Mouse (Mus musculus) liver, embryonic 13.5 days (tissue): ENCODE data around the gene Sept5. TPM values are rescaled to one million over a fixed set of nuclear protein-coding genes. Genes with fewer than 3 reads are reported as not detected.

Source experiments
- ATAC-seq: fragments of 200-750 bp; cut with Nextera tagmentation; 2 replicates; pipeline ENCODE4 v1.8.0; 2017; ENCODE audit warnings: low read depth, mild to moderate bottlenecking, moderate number of reproducible peaks, moderate library complexity
- DNase-seq: peaks from one replicate; pipeline ENCODE4 v3.0.0; 2022
- H3K27ac ChIP-seq: fragments of 300-500 bp; sonication (generic); 2 replicates; pipeline ENCODE4 v1.5.1; 2015; ENCODE audit warnings: moderate library complexity, mild to moderate bottlenecking, inconsistent platforms
- H3K27me3 ChIP-seq: fragments of 300-500 bp; sonication (generic); 2 replicates; pipeline ENCODE4 v1.6.1; 2015; ENCODE audit warnings: mild to moderate bottlenecking, inconsistent platforms
- H3K36me3 ChIP-seq: fragments of 300-500 bp; sonication (generic); 2 replicates; pipeline ENCODE4 v1.6.1; 2015; ENCODE audit warnings: mild to moderate bottlenecking, inconsistent platforms
- H3K4me1 ChIP-seq: fragments of 300-500 bp; sonication (generic); replicated peaks from 2 replicates; pipeline ENCODE4 v1.6.1; 2015; ENCODE audit warnings: inconsistent platforms
- H3K4me2 ChIP-seq: fragments of 300-500 bp; sonication (generic); 2 replicates; pipeline ENCODE4 v1.6.1; 2015; ENCODE audit warnings: inconsistent platforms, mild to moderate bottlenecking, moderate library complexity
- H3K4me3 ChIP-seq: fragments of 300-500 bp; sonication (generic); replicated peaks from 2 replicates; pipeline ENCODE4 v1.5.1; 2015; ENCODE audit warnings: mild to moderate bottlenecking, inconsistent platforms
- H3K9ac ChIP-seq: fragments of 300-500 bp; sonication (generic); 2 replicates; pipeline ENCODE4 v1.6.1; 2015; ENCODE audit warnings: mild to moderate bottlenecking, inconsistent platforms
- H3K9me3 ChIP-seq: fragments of 300-500 bp; sonication (generic); replicated peaks from 2 replicates; pipeline ENCODE4 v1.6.1; 2016; ENCODE audit warnings: inconsistent platforms
- WGBS: fragments of 180-500 bp; shearing (Covaris S2); methylation state at CpG from one replicate; pipeline ENCODE4 v1.1.7; 2015; ENCODE audit not compliant: insufficient replicate concordance; 5-methylcytosine and 5-hydroxymethylcytosine counted together
- polyA plus RNA-seq: library from polyadenylated mRNA; unstranded; fragments of >200 nt; fragmentation: Nextera tagmentation; extraction: Ambion mirVana; gene quantifications from 2 replicates; pipeline ENCODE4 v1.2.1, GENCODE M21; 2015

The Sept5 gene
- polyA plus RNA-seq, 1 experiment from 2014 or later: 2.4 TPM

- H3K27me3 ChIP-seq: no peaks in the 10 kb centered on the region
- 65% methylated on average over 6 of the region's 6 CpGs for WGBS
These were observed 15.6 kb upstream of the Sept5 start for GRCm38 (mm10) chr16:18645329-18645728.

DNA sequence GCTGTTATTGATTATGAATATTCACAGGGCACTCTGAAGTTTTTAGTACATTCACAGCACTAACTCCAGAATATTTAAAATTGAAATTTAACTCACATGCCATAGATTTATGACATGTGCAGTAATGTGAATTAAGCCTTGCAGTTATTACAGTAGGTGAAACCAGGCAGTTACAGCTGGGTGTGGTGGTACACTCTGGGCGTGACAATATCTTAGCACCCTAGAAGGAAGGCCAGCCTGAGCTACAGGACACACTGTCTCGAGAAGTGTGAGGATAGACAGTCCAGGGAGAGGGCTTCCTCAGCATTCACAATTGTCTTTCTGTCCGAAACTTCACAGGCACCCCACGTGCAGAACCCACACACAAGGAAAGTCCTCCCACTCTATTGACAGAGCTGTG is 14.7 kb upstream of the Sept5 start:
- 48% methylated on average over 4 of the region's 4 CpGs for WGBS
- H3K4me1 ChIP-seq: no peaks in the 10 kb centered on the region
- no peak overlapping the region for H3K4me2 ChIP-seq
- H3K27me3 ChIP-seq: 0 out of 2 replicates have a peak, but pooled peaks cover 1% of the 10 kb centered on the region
- H3K9ac ChIP-seq: no peak overlapping the region
- H3K9me3 ChIP-seq: no peaks in the 10 kb centered on the region
- DNase-seq: no peak
- no peaks in the 10 kb centered on the region for H3K36me3 ChIP-seq
- no peak for ATAC-seq
- no peak overlapping the region for H3K4me3 ChIP-seq
- no peak overlapping the region for H3K27ac ChIP-seq

More at GRCm38 (mm10) chr16:18645329-18645728, 15.6 kb upstream of the Sept5 start:
- ATAC-seq (no peak), DNase-seq (no peak)
- Histone ChIP-seq H3K9me3 (no peaks in the 10 kb centered on the region), H3K36me3 (no peaks in the 10 kb centered on the region), H3K4me1 (no peaks in the 10 kb centered on the region), H3K9ac (no peak overlapping the region), H3K27ac (no peak overlapping the region), H3K4me2 (no peak overlapping the region), H3K4me3 (no peak overlapping the region)

DNA sequence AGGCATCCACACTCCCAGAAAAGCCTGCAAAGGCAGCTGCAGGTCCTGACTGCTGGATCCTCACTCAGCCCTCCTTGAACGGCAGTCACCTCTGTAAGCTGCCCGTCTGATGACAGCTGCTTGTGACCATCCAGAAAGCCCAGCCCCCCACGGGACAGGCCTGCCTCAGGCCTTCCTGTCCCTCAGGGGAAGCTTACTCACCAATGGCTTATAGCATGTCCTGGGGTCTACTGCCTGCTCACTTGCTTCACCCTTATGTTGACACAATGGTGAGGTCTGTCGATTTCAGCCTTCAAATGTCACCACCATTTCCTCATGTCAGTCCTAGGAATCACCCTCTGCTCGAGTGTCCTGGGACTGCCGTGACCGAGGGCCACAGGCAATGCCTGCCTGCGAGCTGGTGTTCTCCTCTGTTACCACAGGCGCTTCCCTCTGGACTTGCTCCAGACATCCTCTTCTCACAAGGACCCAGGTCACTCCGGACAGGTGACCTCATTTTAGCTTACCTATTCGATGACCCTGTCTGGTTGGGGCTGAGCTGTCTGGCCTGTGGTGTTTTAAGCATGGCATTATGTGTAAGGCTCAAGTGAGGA is 13.7 kb upstream of the Sept5 start:
- ATAC-seq (no peak), DNase-seq (no peak)
- Histone ChIP-seq H3K4me1 (no peaks in the 10 kb centered on the region), H3K27me3 (0 out of 2 replicates have a peak, but pooled peaks cover 6% of the 10 kb centered on the region), H3K9ac (no peak overlapping the region), H3K36me3 (no peaks in the 10 kb centered on the region), H3K4me2 (no peak overlapping the region), H3K27ac (no peak overlapping the region), H3K4me3 (no peak overlapping the region), H3K9me3 (no peaks in the 10 kb centered on the region)
- 51% methylated on average over 11 of the region's 11 CpGs for WGBS

DNA sequence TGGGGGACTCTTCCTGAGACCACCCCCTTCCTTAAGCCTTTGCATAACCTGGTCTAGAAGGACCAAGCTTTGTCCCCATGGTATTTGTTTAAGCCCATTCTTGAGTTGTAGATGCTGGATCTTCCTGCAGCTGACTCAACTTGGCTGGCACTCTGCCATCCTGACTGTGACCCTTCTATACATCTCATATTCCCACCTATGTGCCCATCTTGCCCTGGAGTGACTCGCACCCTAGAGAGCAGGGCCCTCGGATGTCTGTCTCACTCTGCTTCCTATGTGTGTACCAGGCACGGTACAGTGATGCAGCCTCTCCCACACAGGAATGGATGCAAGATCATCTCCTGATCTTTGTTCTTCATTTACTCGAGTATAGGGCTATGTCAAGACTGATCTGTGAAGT is 13.1 kb upstream of the Sept5 start:
- H3K9me3 ChIP-seq: no peaks in the 10 kb centered on the region
- no peak overlapping the region for H3K4me3 ChIP-seq
- no peak overlapping the region for H3K27ac ChIP-seq
- 60% methylated on average over 4 of the region's 4 CpGs for WGBS
- H3K9ac ChIP-seq: no peak overlapping the region
- H3K4me2 ChIP-seq: no peak overlapping the region
- DNase-seq (no peak), ATAC-seq (no peak)
- peaks cover 9% of the 10 kb centered on the region; the same call in 1 of the 2 replicates for H3K27me3 ChIP-seq
- no peaks in the 10 kb centered on the region for H3K36me3 ChIP-seq
- no peaks in the 10 kb centered on the region for H3K4me1 ChIP-seq

DNA sequence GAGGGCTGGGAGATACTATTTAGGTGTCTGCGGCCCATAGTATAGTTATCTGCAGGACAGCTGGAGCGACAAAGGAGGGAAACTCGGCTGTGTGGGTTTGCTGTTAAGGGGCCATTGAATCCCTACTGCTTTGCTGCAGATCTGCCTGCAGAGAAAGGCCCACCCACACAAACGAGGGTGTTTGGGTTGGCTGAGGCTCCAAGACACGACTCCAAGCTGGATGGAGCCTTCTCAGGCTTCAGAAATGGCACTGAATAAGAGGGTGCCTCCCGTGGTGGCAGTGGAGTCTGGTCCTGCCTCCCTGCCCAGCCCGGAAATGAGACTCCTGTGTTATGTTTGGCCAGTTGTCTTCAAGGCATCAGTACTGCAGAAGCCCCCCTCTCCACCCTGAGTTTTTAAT is 12.5 kb upstream of the Sept5 start:
- 37% methylated on average over 7 of the region's 7 CpGs for WGBS
- H3K4me2 ChIP-seq: no peak overlapping the region
- H3K27me3 ChIP-seq: peaks cover 15% of the 10 kb centered on the region; the same call in 1 of the 2 replicates
- no peak overlapping the region for H3K27ac ChIP-seq
- ATAC-seq (no peak), DNase-seq (no peak)
- H3K4me3 ChIP-seq: no peak overlapping the region
- H3K9ac ChIP-seq: no peak overlapping the region
- no peaks in the 10 kb centered on the region for H3K4me1 ChIP-seq
- H3K9me3 ChIP-seq: no peaks in the 10 kb centered on the region
- H3K36me3 ChIP-seq: no peaks in the 10 kb centered on the region

GRCm38 (mm10) chr16:18639382-18639929 is 9.7 kb upstream of the Sept5 start:
- Histone ChIP-seq H3K36me3 (no peaks in the 10 kb centered on the region), H3K9ac (no peak overlapping the region), H3K4me3 (no peak overlapping the region), H3K4me2 (no peak overlapping the region), H3K27me3 (peaks cover 15% of the 10 kb centered on the region; the same call in 1 of the 2 replicates), H3K9me3 (no peaks in the 10 kb centered on the region), H3K4me1 (no peaks in the 10 kb centered on the region), H3K27ac (no peak overlapping the region)
- ATAC-seq (no peak), DNase-seq (no peak)
- WGBS: 49% methylated on average over 1 of the region's 1 CpGs

- no peaks in the 10 kb centered on the region for H3K9me3 ChIP-seq
- peaks cover 21% of the 10 kb centered on the region; the same call in 1 of the 2 replicates for H3K27me3 ChIP-seq
- H3K27ac ChIP-seq: no peak overlapping the region
- no peaks in the 10 kb centered on the region for H3K36me3 ChIP-seq
- H3K4me3 ChIP-seq: no peak overlapping the region
- DNase-seq: no peak
- ATAC-seq: no peak
- H3K9ac ChIP-seq: no peak overlapping the region
- no peaks in the 10 kb centered on the region for H3K4me1 ChIP-seq
- no peak overlapping the region for H3K4me2 ChIP-seq
- WGBS: 43% methylated on average over 2 of the region's 2 CpGs
These were observed 8.6 kb upstream of the Sept5 start for GRCm38 (mm10) chr16:18638396-18638795.

GRCm38 (mm10) chr16:18636804-18637203 is 7.0 kb upstream of the Sept5 start:
- Histone ChIP-seq H3K27me3 (peaks cover 34% of the 10 kb centered on the region), H3K4me2 (no peak overlapping the region), H3K36me3 (no peaks in the 10 kb centered on the region), H3K9me3 (no peaks in the 10 kb centered on the region), H3K27ac (no peak overlapping the region), H3K9ac (no peak overlapping the region), H3K4me1 (no peaks in the 10 kb centered on the region), H3K4me3 (no peak overlapping the region)
- DNase-seq: no peak
- WGBS: 42% methylated on average over 3 of the region's 3 CpGs
- no peak for ATAC-seq

- DNase-seq: no peak
- Histone ChIP-seq H3K27me3 (peaks cover 38% of the 10 kb centered on the region), H3K4me2 (no peak overlapping the region), H3K27ac (no peak overlapping the region), H3K9ac (no peak overlapping the region), H3K36me3 (no peaks in the 10 kb centered on the region), H3K4me3 (no peak overlapping the region), H3K9me3 (no peaks in the 10 kb centered on the region), H3K4me1 (no peaks in the 10 kb centered on the region)
- 68% methylated on average over 5 of the region's 5 CpGs for WGBS
- no peak for ATAC-seq
These were observed 6.6 kb upstream of the Sept5 start for GRCm38 (mm10) chr16:18636401-18636800.

DNA sequence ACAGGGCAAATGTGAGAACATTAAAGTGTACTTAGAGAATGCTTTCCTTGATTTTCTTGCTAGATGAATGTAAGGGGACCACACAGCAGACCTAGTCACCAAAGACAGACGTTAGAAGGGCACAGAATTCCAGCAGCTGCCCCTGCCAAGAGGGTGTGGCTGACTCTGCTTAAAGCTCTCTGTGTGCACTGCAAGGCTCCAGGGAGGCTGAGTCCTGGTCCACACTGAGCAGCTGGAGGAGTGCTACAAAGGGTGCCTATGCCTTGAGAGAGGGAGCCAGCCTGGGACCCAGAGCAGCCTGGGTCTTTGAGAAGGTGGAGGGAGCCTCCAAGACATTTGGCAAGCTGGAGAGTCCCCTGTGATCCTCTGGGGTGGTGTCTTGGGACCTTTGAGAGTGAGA is 3.6 kb upstream of the Sept5 start:
- WGBS: 45% methylated on average over 1 of the region's 1 CpGs
- DNase-seq (no peak), ATAC-seq (no peak)
- no peak overlapping the region for H3K4me2 ChIP-seq
- H3K36me3 ChIP-seq: no peaks in the 10 kb centered on the region
- H3K27me3 ChIP-seq: peaks cover 61% of the 10 kb centered on the region
- H3K4me1 ChIP-seq: peaks cover 17% of the 10 kb centered on the region
- H3K27ac ChIP-seq: no peak overlapping the region
- no peaks in the 10 kb centered on the region for H3K9me3 ChIP-seq
- H3K4me3 ChIP-seq: no peak overlapping the region
- H3K9ac ChIP-seq: no peak overlapping the region

DNA sequence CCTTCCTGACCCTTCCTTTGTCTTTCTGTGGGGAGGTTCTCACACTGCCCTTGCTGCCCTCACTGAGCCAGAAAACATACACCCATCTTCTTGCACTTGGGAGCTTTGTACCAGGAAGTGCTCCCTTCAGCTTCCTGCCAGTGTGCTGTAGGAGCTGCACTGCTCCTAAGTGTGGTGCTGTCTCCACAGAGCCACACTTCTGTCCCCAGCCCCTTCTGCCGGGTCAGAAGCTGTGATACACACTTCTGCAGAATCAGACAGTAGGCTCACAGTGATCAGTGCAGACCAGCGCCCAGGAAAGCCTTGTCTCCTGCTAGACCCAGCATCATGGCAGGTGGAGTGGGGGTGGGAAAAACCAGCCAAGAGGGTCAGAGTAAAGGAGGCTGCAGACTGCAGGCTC is 3.1 kb upstream of the Sept5 start:
- no peak overlapping the region for H3K4me2 ChIP-seq
- H3K9me3 ChIP-seq: no peaks in the 10 kb centered on the region
- 37% methylated on average over 2 of the region's 2 CpGs for WGBS
- H3K27ac ChIP-seq: no peak overlapping the region
- ATAC-seq (no peak), DNase-seq (no peak)
- no peak overlapping the region for H3K9ac ChIP-seq
- H3K4me3 ChIP-seq: no peak overlapping the region
- H3K27me3 ChIP-seq: peaks cover 65% of the 10 kb centered on the region
- H3K36me3 ChIP-seq: no peaks in the 10 kb centered on the region
- peaks cover 17% of the 10 kb centered on the region for H3K4me1 ChIP-seq

DNA sequence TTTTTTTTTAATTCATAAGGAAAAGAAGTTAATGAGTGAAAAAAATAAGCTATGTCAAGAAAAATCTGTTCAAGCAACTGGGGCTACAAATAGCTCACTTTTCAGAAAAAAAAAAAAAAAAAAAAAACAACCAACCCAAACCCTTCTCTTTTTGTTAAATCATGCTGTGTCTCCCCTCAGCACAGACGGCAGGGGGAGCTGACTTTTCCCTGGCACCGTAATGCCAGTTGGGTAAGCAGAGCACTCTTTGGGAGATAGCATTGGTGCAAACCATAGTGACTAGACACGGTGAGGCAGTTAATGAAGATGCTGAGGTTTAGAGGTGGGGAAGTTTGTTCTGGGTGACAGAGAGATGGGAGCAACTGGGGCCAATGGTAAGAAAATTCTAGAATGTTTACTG is 2.3 kb upstream of the Sept5 start:
- no peak for ATAC-seq
- no peaks in the 10 kb centered on the region for H3K36me3 ChIP-seq
- no peak for DNase-seq
- H3K4me1 ChIP-seq: peaks cover 17% of the 10 kb centered on the region
- 48% methylated on average over 3 of the region's 3 CpGs for WGBS
- no peak overlapping the region for H3K4me3 ChIP-seq
- no peaks in the 10 kb centered on the region for H3K9me3 ChIP-seq
- no peak overlapping the region for H3K9ac ChIP-seq
- no peak overlapping the region for H3K4me2 ChIP-seq
- H3K27me3 ChIP-seq: peaks cover 67% of the 10 kb centered on the region
- H3K27ac ChIP-seq: no peak overlapping the region
